Mouse (Mus musculus) ES-Bruce4 (cell line): ENCODE data around the gene Nanos2.

ENCODE experiments used
- CTCF ChIP-seq: IDR thresholded peaks from one replicate; pipeline ENCODE4 v1.8.1; 2011; ENCODE audit warnings: low read depth, low read length
- EP300 ChIP-seq: IDR thresholded peaks from 2 replicates; pipeline ENCODE4 v1.6.1; 2011; ENCODE audit warnings: low read depth, low read length; ENCODE audit not compliant: insufficient read depth
- POLR2A ChIP-seq: IDR thresholded peaks from one replicate; pipeline ENCODE4 v1.8.1; 2011; ENCODE audit warnings: low read length; ENCODE audit not compliant: insufficient read depth

DNA sequence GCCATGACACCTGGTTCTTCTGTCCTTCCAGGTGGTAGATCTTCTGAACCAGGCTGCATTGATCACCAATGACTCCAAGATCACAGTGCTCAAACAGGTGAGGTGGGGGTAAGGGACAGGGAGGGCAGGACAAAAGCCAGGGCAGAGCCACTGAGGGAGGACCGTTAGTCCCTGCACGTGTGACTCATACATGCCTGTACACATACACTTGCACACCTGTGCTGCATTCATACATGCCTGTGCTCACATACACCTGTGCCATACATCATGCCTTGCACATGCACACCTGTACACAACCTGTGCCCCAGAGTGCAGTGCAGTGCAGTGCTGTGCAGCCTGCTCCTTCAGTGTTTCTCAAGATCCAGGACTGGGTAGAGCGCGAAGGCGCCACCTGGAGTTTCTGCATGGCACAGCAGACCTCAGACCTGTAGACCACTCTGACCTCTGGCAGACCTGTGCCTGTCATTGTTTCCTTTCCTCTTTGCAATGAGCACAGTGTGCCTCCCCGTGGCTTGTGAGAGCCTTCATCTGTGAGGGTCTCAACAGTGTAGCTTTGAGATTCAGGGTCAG lies 42.0 kb downstream of the Nanos2 start:
- peak; percentile 83 for TF ChIP-seq CTCF
- no peak for TF ChIP-seq EP300
- TF ChIP-seq POLR2A: no peak
